Mouse (Mus musculus) inflammation-experienced regulatory T-cells, adult 16 weeks (primary cell): ENCODE results near the gene Ktn1. TPM values are rescaled to one million over a fixed set of nuclear protein-coding genes. Genes with fewer than 3 reads are reported as not detected.

Source experiments
- polyA plus RNA-seq: library from polyadenylated mRNA; unstranded; fragments of 100-300 nt; shearing (Covaris generic); gene quantifications from one replicate; pipeline ENCODE4 v1.2.1, GENCODE M21; 2017

Ktn1 gene
- 89.8 TPM for polyA plus RNA-seq

GRCm38 (mm10) chr14:47648218-47648617 is at the start of gene Ktn1:
TSS of gene Ktn1 (plus strand) at chr14:47648448.

Other genes with a start within 250 kb of the Ktn1 start
- gene Dlgap5, start 230.0 kb upstream of the Ktn1 start, polyA plus RNA-seq, result 16.3 TPM
- 21.7 TPM for gene Fbxo34, start 198.0 kb upstream of the Ktn1 start, polyA plus RNA-seq
- gene Atg14, start 77.8 kb upstream of the Ktn1 start, polyA plus RNA-seq, result 21.0 TPM